Mouse (Mus musculus) cerebellum, postnatal 4 days (tissue): Measurements from ENCODE around the gene Sash1.
A peak's percentile ranks its signal among the peaks of the same experiment; 100 is the strongest.

Experiments
- DNase-seq, 2 experiments: peaks; one replicate each; pipeline ENCODE4 v3.0.0; 2022; ENCODE audit warnings: low spot score in 2 of 2, mixed read lengths in 1 of 2

The Sash1 gene

GRCm38 (mm10) chr10:8885630-8886527 is at the start of gene Sash1:
TSS of gene Sash1 (minus strand) at chr10:8886070.
- DNase-seq = peak; percentile 43 to 70

- DNase-seq = no peak
These were observed 49.7 kb upstream of the Sash1 start for GRCm38 (mm10) chr10:8935601-8936000.

GRCm38 (mm10) chr10:8933451-8934372 is 47.8 kb upstream of the Sash1 start:
- no peak for DNase-seq

GRCm38 (mm10) chr10:8931548-8932240 is 45.8 kb upstream of the Sash1 start:
- DNase-seq = no peak

GRCm38 (mm10) chr10:8930672-8931071 is 44.8 kb upstream of the Sash1 start:
- no peak for DNase-seq

GRCm38 (mm10) chr10:8928775-8929647 is 43.1 kb upstream of the Sash1 start:
- no peak for DNase-seq

- DNase-seq = no peak
These were observed 42.4 kb upstream of the Sash1 start for GRCm38 (mm10) chr10:8928261-8928660.

GRCm38 (mm10) chr10:8926906-8927305 is 41.0 kb upstream of the Sash1 start:
- no peak for DNase-seq

GRCm38 (mm10) chr10:8926295-8926694 is 40.4 kb upstream of the Sash1 start:
- no peak for DNase-seq

- no peak for DNase-seq
These were observed 39.4 kb upstream of the Sash1 start for GRCm38 (mm10) chr10:8925299-8925698.

GRCm38 (mm10) chr10:8921098-8921693 is 35.3 kb upstream of the Sash1 start:
- DNase-seq = no peak

GRCm38 (mm10) chr10:8917798-8918197 is 31.9 kb upstream of the Sash1 start:
- DNase-seq = no peak

- no peak for DNase-seq
These were observed 31.5 kb upstream of the Sash1 start for GRCm38 (mm10) chr10:8917350-8917749.

- DNase-seq = no peak
These were observed 29.9 kb upstream of the Sash1 start for GRCm38 (mm10) chr10:8915755-8916154.

GRCm38 (mm10) chr10:8913904-8914303 is 28.0 kb upstream of the Sash1 start:
- DNase-seq = no peak

- DNase-seq = no peak
These were observed 26.9 kb upstream of the Sash1 start for GRCm38 (mm10) chr10:8912706-8913275.

GRCm38 (mm10) chr10:8912213-8912612 is 26.3 kb upstream of the Sash1 start:
- DNase-seq = no peak

- no peak for DNase-seq
These were observed 24.5 kb upstream of the Sash1 start for GRCm38 (mm10) chr10:8910237-8910990.

- no peak for DNase-seq
These were observed 17.2 kb upstream of the Sash1 start for GRCm38 (mm10) chr10:8903086-8903485.
